Mouse (Mus musculus): ENCODE results near the gene Cmklr1. TPM values are rescaled to one million over a fixed set of nuclear protein-coding genes. Genes with fewer than 3 reads are reported as not detected.

The Cmklr1 gene
- total RNA-seq, 2 experiments from 2014 or later, result 11.8 to 14.0 TPM

Other genes with a start within 250 kb of the Cmklr1 start
- gene Wscd2, start 160.1 kb downstream of the Cmklr1 start, total RNA-seq (2021), result under 1 TPM; 0.23 to 0.30 TPM
- not detected for gene 1700069L16Rik, start 74.3 kb upstream of the Cmklr1 start, total RNA-seq (2021)
- gene Ficd, start 85.4 kb upstream of the Cmklr1 start, total RNA-seq (2021), result 1 to 10 TPM; 5.1 to 6.4 TPM
- gene Sart3, start 122.1 kb upstream of the Cmklr1 start, total RNA-seq (2021), result 1 to 10 TPM; 7.3 to 8.0 TPM
- 100 to 1,000 TPM; 137 to 139 TPM for gene Iscu, start 122.3 kb upstream of the Cmklr1 start, total RNA-seq (2021)
- gene Tmem119, start 150.1 kb upstream of the Cmklr1 start, total RNA-seq (2021), result 1 to 10 TPM; 2.2 to 2.7 TPM
- 1 to 10 TPM; 1.0 to 1.2 TPM for gene Selplg, start 182.2 kb upstream of the Cmklr1 start, total RNA-seq (2021)